Mouse (Mus musculus) kidney, adult 2 months (tissue): ENCODE measurements at regions not wholly inside any gene's neighbourhood (a gene's known extent, or its start where the extent isn't known, plus 50 kb on each side); places are given as distances from the start of the nearest gene placed in this dataset.

ENCODE experiments used
- CTCF ChIP-seq: fragments of 200-500 bp; conservative IDR thresholded peaks from 2 replicates; pipeline ENCODE4 v1.5.1; 2011; ENCODE audit warnings: low read depth, mild to moderate bottlenecking, control low read depth, low read length, moderate library complexity, mixed read lengths; ENCODE audit not compliant: insufficient read depth, insufficient read length
- POLR2A ChIP-seq: fragments of 200-500 bp; IDR thresholded peaks from one replicate; pipeline ENCODE4 v1.6.1; 2011; ENCODE audit warnings: low read depth, low read length, control low read depth

- TF ChIP-seq CTCF, result no peak
- no peak for TF ChIP-seq POLR2A
These were observed 743.6 kb downstream of the Stpg2 start for GRCm38 (mm10) chr3:139949096-139949495.
